Mouse (Mus musculus) 3134 (cell line): ENCODE measurements around the gene Gpatch8.

Source experiments
- DNase-seq: peaks from one replicate; pipeline ENCODE4 v3.0.0-alpha.2; 2011; ENCODE audit warnings: low spot score; ENCODE audit not compliant: insufficient read length; ENCODE audit errors: extremely low read depth

Gene Gpatch8

DNA sequence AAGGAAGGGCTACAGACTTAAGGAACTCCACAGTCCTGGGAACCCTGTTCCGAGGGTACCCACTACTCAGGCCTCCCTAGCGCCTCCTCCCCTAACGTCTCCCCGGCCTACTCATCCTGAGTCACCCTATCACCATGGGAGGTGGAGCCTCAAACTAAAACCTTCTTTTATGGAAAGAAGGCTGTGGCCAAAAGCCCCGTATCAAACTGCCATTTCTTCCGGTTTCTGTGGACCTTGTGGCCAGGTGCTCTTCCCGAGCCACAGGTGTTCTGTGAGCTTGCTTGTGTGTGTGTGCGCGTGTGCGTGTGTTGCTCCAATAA is 119.8 kb downstream of the Gpatch8 start:
- no peak for DNase-seq

DNA sequence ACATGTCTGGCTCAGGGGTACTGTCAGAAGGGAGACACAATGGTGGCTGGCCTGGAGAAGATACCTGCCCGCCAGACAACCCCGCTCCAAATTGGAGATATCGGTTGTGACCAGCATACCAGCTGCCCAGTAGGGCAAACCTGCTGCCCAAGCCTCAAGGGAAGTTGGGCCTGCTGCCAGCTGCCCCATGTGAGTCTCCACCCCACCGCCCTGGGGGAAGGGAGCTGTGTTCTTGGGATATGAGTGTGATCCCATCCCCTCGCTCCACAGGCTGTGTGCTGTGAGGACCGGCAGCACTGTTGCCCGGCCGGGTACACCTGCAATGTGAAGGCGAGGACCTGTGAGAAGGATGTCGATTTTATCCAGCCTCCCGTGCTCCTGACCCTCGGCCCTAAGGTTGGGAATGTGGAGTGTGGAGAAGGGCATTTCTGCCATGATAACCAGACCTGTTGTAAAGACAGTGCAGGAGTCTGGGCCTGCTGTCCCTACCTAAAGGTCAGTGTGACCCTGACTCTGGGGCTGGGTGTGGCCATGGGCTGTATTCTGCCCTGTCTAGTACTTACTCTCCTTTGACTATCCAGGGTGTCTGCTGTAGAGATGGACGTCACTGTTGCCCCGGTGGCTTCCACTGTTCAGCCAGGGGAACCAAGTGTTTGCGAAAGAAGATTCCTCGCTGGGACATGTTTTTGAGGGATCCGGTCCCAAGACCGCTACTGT is 120.3 kb downstream of the Gpatch8 start:
- DNase-seq: no peak

DNA sequence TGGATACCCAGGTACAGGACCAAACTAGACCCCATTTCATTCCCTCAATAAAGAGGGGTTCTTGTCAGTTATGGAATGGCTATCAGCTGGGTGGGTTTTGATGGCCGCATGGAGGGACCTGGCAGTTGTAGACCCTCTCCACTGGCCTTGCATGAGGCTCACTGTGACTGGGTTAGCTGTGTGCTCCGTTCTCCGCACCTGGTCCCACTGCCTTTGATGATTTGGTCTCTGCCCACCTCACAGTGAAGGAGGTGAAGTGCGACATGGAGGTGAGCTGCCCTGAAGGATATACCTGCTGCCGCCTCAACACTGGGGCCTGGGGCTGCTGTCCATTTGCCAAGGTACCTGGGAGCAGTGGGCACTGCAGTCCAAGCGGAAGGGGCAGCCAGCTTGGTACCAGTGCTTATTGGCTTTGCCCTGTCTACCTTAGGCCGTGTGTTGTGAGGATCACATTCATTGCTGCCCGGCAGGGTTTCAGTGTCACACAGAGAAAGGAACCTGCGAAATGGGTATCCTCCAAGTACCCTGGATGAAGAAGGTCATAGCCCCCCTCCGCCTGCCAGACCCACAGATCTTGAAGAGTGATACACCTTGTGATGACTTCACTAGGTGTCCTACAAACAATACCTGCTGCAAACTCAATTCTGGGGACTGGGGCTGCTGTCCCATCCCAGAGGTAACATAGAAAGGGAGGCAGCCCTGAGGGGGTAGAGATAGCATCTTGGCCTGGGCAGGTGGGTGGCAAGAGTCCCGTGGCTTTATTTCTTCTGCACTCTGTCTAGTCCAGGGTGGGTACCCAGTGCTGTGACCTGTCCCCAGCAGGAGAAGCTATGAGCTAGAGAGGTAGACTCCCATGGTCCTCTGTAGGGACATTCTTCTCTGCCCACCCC is 121.1 kb downstream of the Gpatch8 start:
- DNase-seq: no peak

DNA sequence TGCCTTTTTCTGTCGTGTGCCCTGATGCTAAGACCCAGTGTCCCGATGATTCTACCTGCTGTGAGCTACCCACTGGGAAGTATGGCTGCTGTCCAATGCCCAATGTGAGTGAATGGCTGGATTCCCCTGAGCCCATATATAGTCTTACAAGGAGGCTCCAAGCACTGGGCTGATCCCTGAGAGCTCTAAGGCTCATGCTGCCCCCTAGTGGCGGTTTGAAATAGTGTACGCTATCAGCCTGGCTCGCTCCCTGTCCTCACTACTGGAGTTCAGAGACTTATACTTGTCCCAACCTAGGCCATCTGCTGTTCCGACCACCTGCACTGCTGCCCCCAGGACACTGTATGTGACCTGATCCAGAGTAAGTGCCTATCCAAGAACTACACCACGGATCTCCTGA is 121.8 kb downstream of the Gpatch8 start:
- peak; percentile 53 for DNase-seq

DNA sequence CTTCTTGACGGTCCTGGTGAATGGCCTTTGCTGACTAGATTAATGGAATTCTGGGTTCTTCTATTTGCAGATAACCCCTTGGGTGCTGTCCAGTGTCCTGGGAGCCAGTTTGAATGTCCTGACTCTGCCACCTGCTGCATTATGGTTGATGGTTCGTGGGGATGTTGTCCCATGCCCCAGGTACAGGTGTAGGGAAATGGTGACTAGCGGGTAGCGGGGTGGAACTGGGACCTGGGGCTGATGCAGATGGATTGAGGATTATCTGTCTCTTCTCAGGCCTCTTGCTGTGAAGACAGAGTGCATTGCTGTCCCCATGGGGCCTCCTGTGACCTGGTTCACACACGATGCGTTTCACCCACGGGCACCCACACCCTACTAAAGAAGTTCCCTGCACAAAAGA is 122.3 kb downstream of the Gpatch8 start:
- DNase-seq: no peak

DNA sequence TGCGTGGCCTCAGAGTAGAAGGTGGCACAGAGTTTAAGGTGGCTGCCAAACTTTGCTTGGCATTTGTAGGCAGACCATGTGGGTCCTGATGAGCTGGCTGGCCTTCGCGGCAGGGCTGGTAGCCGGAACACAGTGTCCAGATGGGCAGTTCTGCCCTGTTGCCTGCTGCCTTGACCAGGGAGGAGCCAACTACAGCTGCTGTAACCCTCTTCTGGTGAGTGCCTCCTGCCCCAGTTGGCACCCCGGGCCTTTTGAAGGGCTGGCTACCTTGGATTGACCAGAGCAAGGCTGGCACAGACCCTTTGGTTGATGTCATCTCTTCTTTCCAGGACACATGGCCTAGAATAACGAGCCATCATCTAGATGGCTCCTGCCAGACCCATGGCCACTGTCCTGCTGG is 123.3 kb downstream of the Gpatch8 start:
- peak; percentile 81 for DNase-seq

DNA sequence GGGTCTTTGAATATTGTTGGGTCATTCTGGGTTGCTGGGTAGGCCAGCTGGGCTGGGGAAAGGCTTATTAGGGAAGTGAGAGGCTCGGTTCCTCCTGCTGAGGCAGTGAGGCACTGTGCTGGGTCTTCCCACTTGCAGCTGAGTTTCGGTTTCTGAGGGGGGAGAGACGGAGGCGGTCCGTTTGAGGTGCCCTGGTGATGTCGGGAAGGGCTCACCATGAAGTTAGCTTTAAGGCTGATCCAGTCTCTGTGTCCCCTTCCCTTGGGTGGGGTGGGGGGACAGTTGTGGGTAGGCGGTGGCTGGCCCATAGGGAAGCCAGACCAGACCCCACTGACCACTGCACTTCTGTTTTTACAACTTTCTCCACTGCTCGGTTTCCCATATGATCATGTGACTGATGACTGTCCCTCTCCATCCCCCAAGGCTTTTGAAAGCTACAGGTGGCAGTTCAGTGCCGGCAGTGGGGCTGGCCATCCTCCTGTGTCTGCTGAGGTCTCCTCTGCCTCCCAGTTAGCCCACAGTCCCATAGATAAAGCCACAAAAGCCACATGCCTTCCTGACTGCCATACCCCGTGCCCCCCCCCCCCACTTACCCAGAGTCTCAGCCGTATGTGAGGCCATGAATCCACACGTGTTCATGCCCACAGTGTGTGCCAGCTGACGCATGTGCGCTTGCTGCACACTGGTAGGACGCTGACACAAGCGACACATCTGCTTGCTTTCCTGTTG is 123.9 kb downstream of the Gpatch8 start:
- DNase-seq: peak; percentile 83

DNA sequence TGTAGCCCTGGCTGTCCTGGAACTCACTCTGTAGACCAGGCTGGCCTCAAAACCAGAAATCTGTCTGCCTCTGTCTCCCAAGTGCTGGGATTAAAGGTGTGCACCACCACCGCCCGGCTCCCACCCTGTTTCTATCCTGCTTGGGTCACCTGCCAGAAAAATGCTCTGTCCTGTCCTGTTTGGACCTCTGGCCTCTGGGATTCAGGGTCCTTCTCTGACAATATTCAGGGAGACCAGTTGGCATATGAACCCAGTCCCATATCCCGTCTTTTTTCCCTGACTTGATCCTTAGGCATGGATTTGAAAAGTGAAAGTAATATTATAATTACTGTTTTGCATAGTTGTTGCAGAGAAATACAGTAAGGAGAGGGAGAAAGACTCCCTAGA is 124.5 kb downstream of the Gpatch8 start:
- no peak for DNase-seq

DNA sequence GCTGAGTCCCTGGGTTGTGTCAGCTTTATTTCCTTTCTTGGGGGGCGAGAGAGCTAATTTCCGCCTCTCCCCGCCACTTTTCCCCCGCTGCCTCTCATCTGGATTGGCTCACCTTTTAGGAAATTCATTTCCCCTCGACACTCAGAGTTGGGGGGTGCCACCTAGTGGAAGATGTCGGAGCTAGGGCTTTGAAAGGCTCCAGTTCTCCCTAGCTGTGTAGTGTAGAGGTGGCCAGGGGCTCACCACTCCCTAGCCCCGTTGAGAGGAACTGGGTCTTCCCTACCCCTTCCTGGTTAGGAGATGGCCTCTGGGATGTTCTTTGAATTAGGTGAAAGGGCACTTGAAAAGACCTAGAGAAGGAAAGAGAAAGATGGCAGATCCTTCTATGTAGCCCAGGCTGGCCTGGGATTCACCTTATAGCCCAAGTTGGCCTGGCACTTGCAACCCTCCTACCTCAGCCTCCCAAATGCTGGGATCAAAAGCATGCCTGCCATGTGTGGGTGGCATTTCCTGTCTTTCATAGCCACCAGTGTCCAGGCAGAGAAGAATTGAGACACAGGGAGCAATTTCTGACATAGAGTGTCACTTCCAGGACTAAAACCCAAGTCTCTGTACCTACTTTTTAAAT is 125.1 kb downstream of the Gpatch8 start:
- peak; percentile 71 for DNase-seq

DNA sequence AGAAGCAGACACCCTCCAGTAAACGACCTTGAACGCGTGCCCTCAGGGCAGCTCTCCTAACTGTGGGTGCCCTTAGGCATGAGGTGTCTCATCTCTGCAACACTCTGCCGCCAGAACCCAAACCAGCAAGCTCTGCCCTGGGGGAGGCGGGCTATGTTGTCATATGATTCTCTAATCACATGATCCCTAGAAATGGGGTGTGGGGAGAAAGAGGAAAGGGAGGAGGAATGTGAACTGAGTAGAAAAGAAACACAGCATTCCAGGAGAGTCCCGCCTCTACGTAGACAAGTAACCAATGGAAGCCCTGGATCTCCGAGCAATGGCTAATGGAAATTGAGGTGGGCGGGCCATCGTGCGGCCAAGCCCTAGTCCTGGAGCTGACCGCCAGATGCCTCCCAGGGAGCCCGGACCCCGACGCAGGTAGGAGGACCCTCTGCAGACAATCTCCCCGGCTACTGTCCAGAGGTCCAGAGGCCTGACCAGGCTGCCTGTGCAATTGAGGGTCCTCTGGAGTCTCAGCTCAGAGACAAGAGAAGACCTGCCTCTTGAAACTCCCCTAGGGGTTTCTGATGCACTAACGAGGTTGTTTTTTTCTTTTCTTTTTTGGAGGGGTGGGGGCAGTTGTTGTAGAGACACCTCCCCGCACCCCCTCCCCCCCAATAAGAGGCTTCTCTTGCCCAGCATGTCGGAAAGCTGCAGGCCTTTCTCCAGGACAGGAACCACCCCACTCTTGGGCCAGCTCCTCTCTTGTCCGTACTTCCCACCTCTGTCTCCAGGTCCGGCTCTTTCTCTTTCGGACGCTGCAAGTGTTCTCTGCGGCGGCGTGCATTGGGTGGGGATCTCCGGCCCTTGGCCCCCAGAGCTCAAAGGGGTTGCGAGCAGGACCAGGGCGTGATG is 125.8 kb downstream of the Gpatch8 start, which contains the start of gene Grn:
Grn (plus strand) TSS at position 195 of the 897 bp plus-strand sequence.
- DNase-seq: peak; percentile 87

DNA sequence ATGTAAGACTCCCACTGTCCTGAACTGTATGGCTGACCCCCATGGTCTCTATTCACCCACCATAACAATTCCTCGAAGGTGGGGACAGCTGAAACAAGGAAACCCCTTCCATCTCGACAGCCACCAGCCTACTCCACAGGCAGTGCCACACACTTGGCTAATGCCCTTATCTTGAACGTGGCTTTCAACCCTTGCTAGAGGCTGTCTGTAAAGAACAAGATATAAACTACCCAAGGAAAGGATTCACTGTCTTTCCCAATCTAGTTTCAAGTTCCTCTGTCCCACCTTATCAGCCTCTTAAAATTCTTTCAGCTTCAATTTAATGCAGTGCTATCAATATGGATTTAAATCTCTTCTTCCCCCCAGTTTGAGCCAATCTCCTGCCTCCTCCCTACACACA is 126.6 kb downstream of the Gpatch8 start:
- DNase-seq: no peak

DNA sequence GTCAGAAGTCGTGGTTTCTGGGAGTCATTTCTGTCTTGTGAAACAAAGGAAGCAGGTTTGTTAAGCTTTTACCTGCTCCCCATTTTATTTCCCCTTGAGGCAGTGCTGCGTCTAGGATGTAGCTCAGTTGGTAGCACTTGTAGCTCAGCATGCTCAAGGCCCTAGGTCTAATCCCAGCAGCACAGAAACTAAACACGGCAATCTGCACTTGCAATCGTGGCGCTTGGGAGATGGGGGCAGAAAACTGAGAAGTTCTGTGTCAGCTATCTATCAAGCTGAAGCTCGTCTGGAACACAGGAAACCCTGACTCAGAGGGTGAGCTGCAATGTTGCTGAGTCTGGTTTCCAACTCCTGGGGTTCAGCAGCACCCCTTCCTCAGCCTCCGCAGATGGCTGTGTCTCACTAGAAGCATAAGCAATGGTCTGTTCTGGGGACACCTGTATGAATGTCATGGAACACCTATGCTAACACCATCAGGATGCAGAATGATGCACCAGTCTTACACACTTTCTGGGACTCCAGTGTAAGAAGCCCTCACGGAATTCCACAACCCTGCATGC is 127.1 kb downstream of the Gpatch8 start:
- DNase-seq: no peak
